Mouse (Mus musculus): ENCODE measurements at regions not wholly inside any gene's neighbourhood (a gene's known extent, or its start where the extent isn't known, plus 50 kb on each side); places are given as distances from the start of the nearest gene placed in this dataset.

DNA sequence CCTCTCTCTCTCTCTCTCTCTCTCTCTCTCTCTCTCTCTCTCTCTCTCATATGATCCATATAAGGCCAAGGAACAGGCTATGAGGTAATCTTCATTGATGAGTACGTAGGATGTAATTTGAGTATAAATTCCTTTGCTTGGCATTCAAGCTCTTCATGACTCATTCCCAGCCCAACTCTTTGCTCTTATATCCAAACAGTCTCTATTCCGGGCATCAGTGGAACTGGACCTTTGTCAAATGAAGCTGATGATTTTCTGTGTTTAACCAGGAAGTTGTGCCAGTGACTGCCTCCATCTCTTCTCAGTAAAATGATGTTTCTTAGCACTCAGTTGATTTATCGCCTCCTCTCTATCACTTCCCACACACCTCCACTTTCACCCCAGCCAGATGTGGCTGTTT, 132.4 kb upstream of the Nmur2 start:
- no peak for TF ChIP-seq CTCF (IDR thresholded peaks at IDR 0.05; ENCODE audit: low read depth)
- no peak for TF ChIP-seq EP300 (IDR thresholded peaks at IDR 0.05; ENCODE audit: low read depth)
